Mouse (Mus musculus): ENCODE data around the gene Lamtor1.

The Lamtor1 gene

DNA sequence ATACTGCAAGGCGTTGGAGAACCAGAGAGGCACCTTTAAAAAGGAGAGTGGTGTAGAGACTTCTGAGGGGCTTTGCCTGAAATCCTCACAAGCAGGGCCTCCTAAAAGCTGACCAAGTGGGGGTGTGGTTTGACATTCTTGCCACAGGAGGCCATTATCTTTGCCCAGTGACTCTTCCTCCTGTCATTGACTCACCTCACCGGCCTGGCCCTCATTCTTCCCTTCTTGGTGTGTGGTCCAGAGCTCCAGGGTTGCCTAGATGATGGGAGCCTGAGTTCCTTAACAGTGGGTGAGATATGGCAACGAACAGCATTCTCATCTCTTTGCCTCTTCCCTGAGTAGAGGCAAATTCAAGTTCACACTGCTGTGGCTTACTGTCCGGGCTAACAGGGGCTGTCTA is 50.2 kb downstream of the Lamtor1 start:
- no peak for DNase-seq (ENCODE audit: low spot score in 2 of 2)

DNA sequence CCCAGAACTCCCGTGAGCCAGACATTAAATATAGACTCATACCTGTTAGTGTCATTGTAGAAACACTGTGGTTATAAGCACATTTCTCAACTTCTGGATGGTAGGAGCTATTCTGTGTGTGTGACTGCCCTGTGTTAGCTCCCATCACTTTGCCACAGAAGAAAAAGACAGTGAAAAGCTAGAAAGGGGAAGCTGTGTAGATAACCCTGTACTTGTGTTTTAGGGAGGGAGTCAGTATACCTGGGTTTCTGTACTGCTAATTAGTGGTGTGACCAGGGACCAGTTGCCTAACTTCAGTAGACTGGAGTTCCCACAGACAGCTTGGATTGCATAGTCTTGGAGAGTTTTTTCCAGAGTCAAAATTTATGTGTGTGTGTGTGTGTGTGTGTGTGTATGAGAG is 50.8 kb downstream of the Lamtor1 start:
- no peak for DNase-seq (ENCODE audit: low spot score in 2 of 2)

DNA sequence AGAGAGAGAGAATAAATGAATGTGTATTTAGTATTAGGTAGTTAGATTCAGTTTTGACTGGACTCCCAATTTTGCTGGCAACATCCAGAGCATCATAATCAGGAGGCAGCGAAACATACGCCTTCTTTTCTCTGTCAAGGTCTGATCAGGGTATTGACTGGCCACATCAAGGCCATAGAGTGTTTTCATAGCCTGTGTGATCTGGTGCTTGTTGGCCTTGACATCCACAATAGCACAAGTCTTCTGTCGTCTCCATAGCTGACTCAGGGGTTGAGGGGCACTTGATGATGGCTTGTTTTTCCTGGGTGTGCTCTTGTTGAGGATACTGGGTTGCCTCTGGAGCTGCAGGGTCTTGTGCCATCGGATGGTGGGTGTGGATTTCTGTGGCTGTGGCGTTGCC is 51.2 kb downstream of the Lamtor1 start:
- DNase-seq (ENCODE audit: low spot score in 2 of 2), result no peak

- no peak for DNase-seq (ENCODE audit: low spot score in 2 of 2)
Measured at GRCm38 (mm10) chr7:101962829-101963228, 57.1 kb downstream of the Lamtor1 start.

DNA sequence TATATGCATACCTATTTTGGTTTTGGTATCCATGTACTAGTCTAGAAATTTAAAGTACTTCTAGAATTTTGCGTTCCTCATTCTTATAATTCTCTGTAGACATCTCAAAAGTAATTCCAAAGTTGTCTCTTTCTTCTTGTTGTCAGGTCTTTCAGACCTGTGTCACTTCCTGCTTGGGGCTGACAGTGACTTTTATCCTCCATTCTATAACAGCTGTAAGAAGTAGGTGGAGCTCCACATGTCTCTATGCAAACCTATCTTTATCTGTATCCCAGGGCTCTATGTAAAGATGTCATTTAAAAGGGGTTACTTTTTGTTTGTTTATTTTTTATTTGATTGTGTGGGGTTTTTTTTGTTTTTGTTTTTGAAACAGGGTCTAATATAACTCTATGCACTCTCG is 57.9 kb downstream of the Lamtor1 start:
- DNase-seq (ENCODE audit: low spot score in 2 of 2), result no peak

DNA sequence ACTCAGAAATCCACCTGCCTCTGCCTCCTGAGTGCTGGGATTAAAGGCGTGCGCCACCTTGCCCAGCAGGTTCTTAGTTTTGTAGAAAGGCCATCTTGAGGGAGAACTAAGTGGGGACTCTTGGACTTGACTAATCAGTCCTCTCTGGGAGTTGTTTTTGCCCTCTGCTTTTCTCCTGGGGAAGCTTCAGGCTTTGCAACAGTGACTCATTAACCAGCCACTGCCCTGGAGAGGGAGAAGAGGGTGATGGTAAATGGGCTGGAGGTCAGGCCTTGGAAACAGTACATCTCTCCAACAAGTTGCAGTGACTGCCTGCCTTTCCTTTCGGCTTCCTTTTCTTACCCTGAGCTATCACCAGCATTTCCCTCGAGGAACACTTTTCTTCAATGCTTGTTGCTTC is 58.8 kb downstream of the Lamtor1 start:
- no peak for DNase-seq (ENCODE audit: low spot score in 2 of 2)

- DNase-seq (ENCODE audit: low spot score in 2 of 2), result no peak
Measured at GRCm38 (mm10) chr7:101965606-101966005, 59.9 kb downstream of the Lamtor1 start.

GRCm38 (mm10) chr7:101967256-101967655 is 61.6 kb downstream of the Lamtor1 start:
- no peak for DNase-seq (ENCODE audit: low spot score in 2 of 2)

GRCm38 (mm10) chr7:101968751-101969150 is 63.0 kb downstream of the Lamtor1 start:
- no peak for DNase-seq (ENCODE audit: low spot score in 2 of 2)

DNA sequence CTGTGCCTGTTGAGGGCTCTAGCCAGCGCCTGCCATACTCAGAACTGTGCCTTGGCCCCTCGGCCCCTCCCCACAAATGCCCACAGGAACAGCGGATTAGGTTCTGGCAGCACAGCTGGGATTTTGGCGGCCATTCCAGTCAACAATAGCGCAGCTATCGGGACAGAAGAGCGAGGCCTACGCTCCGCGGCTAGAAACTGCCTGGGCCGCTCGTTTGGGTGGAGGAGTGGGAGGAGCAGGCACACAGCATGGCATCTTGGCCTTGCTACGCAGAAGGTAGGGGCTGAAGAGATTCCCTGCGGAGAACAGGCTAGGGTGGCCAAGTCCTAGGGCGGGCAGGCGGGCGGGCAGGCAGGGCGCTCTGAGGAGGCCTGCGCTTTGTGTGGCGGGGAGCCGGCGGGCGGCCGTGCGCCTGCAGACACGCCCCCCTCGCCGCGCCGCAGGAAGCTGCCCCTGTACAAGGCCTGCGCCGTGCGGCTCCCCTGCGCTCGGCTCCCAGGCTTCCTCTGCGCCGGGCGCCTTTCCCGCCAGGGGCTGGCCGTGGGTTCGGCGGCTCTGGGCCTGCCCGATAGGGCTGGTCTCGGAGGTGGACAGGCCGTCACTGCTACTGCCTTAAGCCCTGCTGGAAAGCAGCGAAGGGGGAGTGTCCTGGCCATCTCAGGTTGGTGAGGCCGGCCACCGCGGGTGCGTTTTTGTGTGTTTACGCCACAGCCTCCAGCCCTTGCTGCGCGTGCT is 64.2 kb downstream of the Lamtor1 start:
- peak; percentile 70 to 87 for DNase-seq (ENCODE audit: low spot score in 2 of 2)

- peak; percentile 85 to 94 for DNase-seq (ENCODE audit: low spot score in 2 of 2)
Measured at GRCm38 (mm10) chr7:101970429-101970775, 64.7 kb downstream of the Lamtor1 start.

DNA sequence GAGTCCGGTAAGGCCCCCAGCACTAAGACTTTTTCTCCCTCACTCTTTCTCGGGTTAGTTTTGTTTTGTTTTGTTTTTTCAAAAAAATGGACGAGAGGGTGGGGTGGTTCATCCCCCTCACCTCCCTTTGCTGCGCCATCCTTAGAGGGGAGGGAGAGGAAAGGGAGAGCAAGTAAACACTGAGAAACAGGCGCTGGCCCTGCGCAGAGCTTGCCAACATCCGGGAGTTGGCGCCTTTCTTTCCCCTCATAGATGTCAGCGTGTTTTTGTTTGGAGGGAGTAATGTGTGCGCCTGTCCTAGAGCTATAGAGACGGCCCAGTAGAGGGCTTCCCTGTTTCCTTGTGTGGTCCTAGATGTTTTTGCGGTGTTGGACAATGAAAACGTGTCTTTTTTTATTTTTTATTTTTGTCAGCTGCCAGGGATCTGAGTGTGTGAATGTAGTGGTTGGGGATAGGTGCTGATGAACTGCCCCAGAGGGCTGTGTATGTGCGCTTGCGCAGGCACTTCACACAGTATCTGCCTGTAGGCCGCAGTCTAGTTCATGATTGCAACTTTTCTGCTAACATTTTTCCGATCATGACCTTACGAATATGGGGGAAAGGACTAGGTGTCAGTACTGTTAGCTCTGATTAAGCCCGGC is 65.2 kb downstream of the Lamtor1 start:
- peak; percentile 73 to 86 for DNase-seq (ENCODE audit: low spot score in 2 of 2)

DNA sequence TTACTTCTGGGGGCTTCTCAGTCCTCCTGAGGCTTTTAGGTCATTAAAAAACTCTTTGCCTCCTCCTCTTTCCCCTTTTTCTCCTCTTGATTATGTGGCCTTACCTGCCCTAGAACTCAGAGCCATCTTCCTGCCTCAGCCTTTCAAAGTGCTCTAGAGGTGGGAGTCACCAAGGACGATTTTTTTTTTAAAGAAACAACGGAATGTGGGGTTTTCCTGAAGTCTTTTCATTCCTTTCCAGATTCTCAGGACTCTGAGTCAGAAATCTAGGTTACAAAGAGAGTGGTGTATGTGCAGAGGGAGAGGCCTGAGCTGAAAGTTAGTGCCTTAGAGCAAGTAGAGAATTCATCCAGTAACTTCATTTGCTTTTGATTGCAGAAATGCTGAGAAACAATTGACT is 66.0 kb downstream of the Lamtor1 start:
- DNase-seq (ENCODE audit: low spot score in 2 of 2), result no peak

DNA sequence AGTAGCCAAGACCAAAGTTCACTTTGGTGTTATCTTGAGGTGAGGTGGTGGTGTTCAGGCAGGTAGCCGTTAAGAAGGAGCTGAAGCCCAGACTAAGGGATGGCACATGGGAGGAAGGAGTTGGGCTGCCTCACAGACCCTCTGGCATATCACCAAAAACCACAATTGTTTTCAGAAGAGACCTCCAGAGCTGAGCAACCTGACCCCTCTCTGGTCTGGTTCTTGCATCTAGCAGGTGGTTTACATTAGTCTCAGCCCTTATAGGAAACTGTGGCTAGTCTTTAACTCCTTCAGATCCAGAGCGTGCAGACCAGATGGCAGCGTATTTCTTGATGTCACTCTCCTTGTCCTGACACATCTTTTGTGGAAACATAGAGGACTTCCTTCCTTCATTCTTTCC is 68.0 kb downstream of the Lamtor1 start:
- DNase-seq (ENCODE audit: low spot score in 2 of 2), result no peak

- no peak for DNase-seq (ENCODE audit: low spot score in 2 of 2)
Measured at GRCm38 (mm10) chr7:101974505-101974904, 68.8 kb downstream of the Lamtor1 start.

All from right cerebral cortex, adult 2 months (tissue).